Mouse (Mus musculus) forebrain, embryonic 11.5 days (tissue): ENCODE data around the gene Ccdc187. TPM values are rescaled to one million over a fixed set of nuclear protein-coding genes. Genes with fewer than 3 reads are reported as not detected.

ENCODE experiments used
- ATAC-seq: fragments of 200-750 bp; cut with Nextera tagmentation; replicated peaks from 2 replicates; pipeline ENCODE4 v1.8.0; 2017; ENCODE audit warnings: moderate TSS enrichment; ENCODE audit not compliant: low FRiP score
- DNase-seq: peaks from one replicate; pipeline ENCODE4 v3.0.0-alpha.2; 2017; ENCODE audit warnings: low spot score
- H3K27ac ChIP-seq: fragments of 300-500 bp; sonication (generic); 2 replicates; pipeline ENCODE4 v1.5.1; 2014; ENCODE audit warnings: low read depth, low read length
- H3K27me3 ChIP-seq: fragments of 300-500 bp; sonication (generic); 2 replicates; pipeline ENCODE4 v1.6.1; 2014; ENCODE audit warnings: mild to moderate bottlenecking, low read length, mixed read lengths; ENCODE audit not compliant: control insufficient read depth, insufficient read depth
- H3K36me3 ChIP-seq: fragments of 300-500 bp; sonication (generic); 2 replicates; pipeline ENCODE4 v1.6.1; 2014; ENCODE audit warnings: mild to moderate bottlenecking, low read length, moderate library complexity, mixed read lengths; ENCODE audit not compliant: control insufficient read depth, insufficient read depth
- H3K4me1 ChIP-seq: fragments of 300-500 bp; sonication (generic); replicated peaks from 2 replicates; pipeline ENCODE4 v1.6.1; 2014; ENCODE audit warnings: low read length, mixed read lengths; ENCODE audit not compliant: control insufficient read depth, insufficient read depth
- H3K4me2 ChIP-seq: fragments of 300-500 bp; sonication (generic); 2 replicates; pipeline ENCODE4 v1.6.1; 2014; ENCODE audit warnings: low read depth, mild to moderate bottlenecking, low read length, moderate library complexity, mixed read lengths; ENCODE audit not compliant: severe bottlenecking
- H3K4me3 ChIP-seq: fragments of 300-500 bp; sonication (generic); 2 replicates; pipeline ENCODE4 v1.5.1; 2014; ENCODE audit warnings: low read depth, low read length
- H3K9ac ChIP-seq: fragments of 300-500 bp; sonication (generic); 2 replicates; pipeline ENCODE4 v1.6.1; 2014; ENCODE audit warnings: low read length
- H3K9me3 ChIP-seq: fragments of 300-500 bp; sonication (generic); 2 replicates; pipeline ENCODE4 v1.6.1; 2016; ENCODE audit warnings: low read length, mixed read lengths; ENCODE audit not compliant: control insufficient read depth
- WGBS: fragments of 180-500 bp; shearing (Covaris S2); extraction: QIAGEN DNeasy Blood & Tissue Kit; methylation state at CpG from one replicate; pipeline ENCODE4 v1.1.7; 2014; 5-methylcytosine and 5-hydroxymethylcytosine counted together
- polyA plus RNA-seq: library from polyadenylated mRNA; unstranded; fragments of >200 nt; fragmentation: Nextera tagmentation; extraction: Ambion mirVana; gene quantifications from 2 replicates; pipeline ENCODE4 v1.2.1, GENCODE M21; 2014

Ccdc187 gene
- polyA plus RNA-seq, result 0.05 and 0.19 TPM in 2 replicates

- H3K4me1 ChIP-seq, result peaks cover 17% of the 10 kb centered on the region
- WGBS, result 87% methylated on average over 2 of the region's 2 CpGs
- no peak within 1 kb of the TSS for H3K4me2 ChIP-seq
- no peak within 1 kb of the TSS for H3K27ac ChIP-seq
- no peaks in the 10 kb centered on the region for H3K27me3 ChIP-seq
- H3K9ac ChIP-seq, result no peak within 1 kb of the TSS
- no peak for ATAC-seq
- no peaks in the 10 kb centered on the region for H3K9me3 ChIP-seq
- H3K36me3 ChIP-seq, result no peaks in the 10 kb centered on the region
- no peak within 1 kb of the TSS for H3K4me3 ChIP-seq
- DNase-seq, result no peak
Measured at GRCm38 (mm10) chr2:26294457-26294856, at the start of gene Ccdc187. Ccdc187 (minus strand) TSS chr2:26294557.

- Histone ChIP-seq H3K27ac (no peak overlapping the region), H3K9me3 (no peaks in the 10 kb centered on the region), H3K4me1 (no peaks in the 10 kb centered on the region), H3K27me3 (no peaks in the 10 kb centered on the region), H3K36me3 (peaks cover 7% of the 10 kb centered on the region; the same call in 1 of the 2 replicates), H3K4me2 (no peak overlapping the region), H3K4me3 (no peak overlapping the region), H3K9ac (no peak overlapping the region)
- no peak for DNase-seq
- 83% methylated on average over 11 of the region's 11 CpGs for WGBS
- ATAC-seq, result no peak
Measured at GRCm38 (mm10) chr2:26342609-26343490, 48.5 kb upstream of the Ccdc187 start.

- DNase-seq (no peak), ATAC-seq (no peak)
- Histone ChIP-seq H3K9ac (no peak overlapping the region), H3K4me3 (no peak overlapping the region), H3K9me3 (no peaks in the 10 kb centered on the region), H3K36me3 (peaks cover 7% of the 10 kb centered on the region; the same call in 1 of the 2 replicates), H3K4me2 (no peak overlapping the region), H3K4me1 (no peaks in the 10 kb centered on the region), H3K27me3 (no peaks in the 10 kb centered on the region), H3K27ac (no peak overlapping the region)
- WGBS, result 95% methylated on average over 10 of the region's 10 CpGs
Measured at GRCm38 (mm10) chr2:26342044-26342443, 47.7 kb upstream of the Ccdc187 start.

- Histone ChIP-seq H3K27me3 (no peaks in the 10 kb centered on the region), H3K27ac (no peak overlapping the region), H3K4me3 (no peak overlapping the region), H3K4me2 (no peak overlapping the region), H3K36me3 (peaks cover 3% of the 10 kb centered on the region; the same call in 1 of the 2 replicates), H3K9ac (no peak overlapping the region), H3K9me3 (no peaks in the 10 kb centered on the region), H3K4me1 (no peaks in the 10 kb centered on the region)
- no peak for DNase-seq
- ATAC-seq, result no peak
- WGBS, result 85% methylated on average over 2 of the region's 2 CpGs
Measured at GRCm38 (mm10) chr2:26341510-26341981, 47.2 kb upstream of the Ccdc187 start.

GRCm38 (mm10) chr2:26339204-26339551 is 44.8 kb upstream of the Ccdc187 start:
- ATAC-seq (no peak), DNase-seq (no peak)
- Histone ChIP-seq H3K27me3 (no peaks in the 10 kb centered on the region), H3K27ac (no peak overlapping the region), H3K4me2 (no peak overlapping the region), H3K36me3 (peaks cover 3% of the 10 kb centered on the region; the same call in 1 of the 2 replicates), H3K4me1 (no peaks in the 10 kb centered on the region), H3K9ac (no peak overlapping the region), H3K9me3 (no peaks in the 10 kb centered on the region), H3K4me3 (no peak overlapping the region)
- WGBS, result 91% methylated on average over 5 of the region's 5 CpGs

GRCm38 (mm10) chr2:26338302-26339203 is 44.2 kb upstream of the Ccdc187 start:
- no peaks in the 10 kb centered on the region for H3K27me3 ChIP-seq
- ATAC-seq, result no peak
- DNase-seq, result no peak
- H3K4me3 ChIP-seq, result no peak overlapping the region
- H3K27ac ChIP-seq, result no peak overlapping the region
- H3K9me3 ChIP-seq, result no peaks in the 10 kb centered on the region
- peaks cover 3% of the 10 kb centered on the region; the same call in 1 of the 2 replicates for H3K36me3 ChIP-seq
- WGBS, result 91% methylated on average over 8 of the region's 13 CpGs
- no peaks in the 10 kb centered on the region for H3K4me1 ChIP-seq
- no peak overlapping the region for H3K9ac ChIP-seq
- H3K4me2 ChIP-seq, result no peak overlapping the region

- H3K4me3 ChIP-seq, result no peak overlapping the region
- no peak for DNase-seq
- no peak overlapping the region for H3K9ac ChIP-seq
- H3K4me1 ChIP-seq, result no peaks in the 10 kb centered on the region
- H3K4me2 ChIP-seq, result no peak overlapping the region
- no peaks in the 10 kb centered on the region for H3K9me3 ChIP-seq
- 78% methylated on average over 6 of the region's 6 CpGs for WGBS
- ATAC-seq, result no peak
- H3K27me3 ChIP-seq, result no peaks in the 10 kb centered on the region
- peaks cover 19% of the 10 kb centered on the region for H3K36me3 ChIP-seq
- no peak overlapping the region for H3K27ac ChIP-seq
Measured at GRCm38 (mm10) chr2:26330702-26331101, 36.3 kb upstream of the Ccdc187 start.

GRCm38 (mm10) chr2:26330056-26330468 is 35.7 kb upstream of the Ccdc187 start:
- peaks cover 19% of the 10 kb centered on the region for H3K36me3 ChIP-seq
- H3K4me2 ChIP-seq, result no peak overlapping the region
- no peak overlapping the region for H3K4me3 ChIP-seq
- DNase-seq, result no peak
- no peak for ATAC-seq
- H3K4me1 ChIP-seq, result no peaks in the 10 kb centered on the region
- H3K9ac ChIP-seq, result no peak overlapping the region
- H3K27ac ChIP-seq, result no peak overlapping the region
- WGBS, result 91% methylated on average over 4 of the region's 4 CpGs
- no peaks in the 10 kb centered on the region for H3K9me3 ChIP-seq
- H3K27me3 ChIP-seq, result no peaks in the 10 kb centered on the region
